Comparison of ENCODE assay signal across 8 mouse cellular contexts in genomic region chr2:164909542-164909941, GRCm38 (mm10). TPM values are rescaled to one million over a fixed set of nuclear protein-coding genes. Genes with fewer than 3 reads are reported as not detected.
A peak's percentile ranks its signal among the peaks of the same experiment; 100 is the strongest.
DNase-seq lines count a peak whose midpoint lies in the region; ATAC-seq and TF ChIP-seq lines count a peak whose summit lies in the region.

No protein-coding gene starts in this region.

- H3K36me3 ChIP-seq in embryonic facial prominence, embryonic 11.5 days (replicated peaks; ENCODE audit: control insufficient read depth, insufficient read depth, low read depth, low read length): peaks cover 35% of the 10 kb centered on the region
- H3K36me3 ChIP-seq in hindbrain, embryonic 11.5 days (ENCODE audit: control insufficient read depth, insufficient read depth, low read length): peaks cover 25% of the 10 kb centered on the region
- peaks cover 51% of the 10 kb centered on the region for H3K36me3 ChIP-seq in limb, embryonic 14.5 days (ENCODE audit: control insufficient read depth, insufficient read depth, low read length)
- H3K36me3 ChIP-seq in midbrain, embryonic 13.5 days: peaks cover 53% of the 10 kb centered on the region

- DNase-seq in left cerebral cortex, adult 2 months (ENCODE audit: extremely low spot score in 1 of 2, low spot score in 2 of 2): no peak
- DNase-seq in left cerebral cortex, postnatal 25 days (ENCODE audit: low spot score in 2 of 2): no peak
- DNase-seq in embryonic facial prominence, embryonic 11.5 days (ENCODE audit: low spot score): peak; percentile 32
- peak; percentile 49 for DNase-seq in hindbrain, embryonic 11.5 days (ENCODE audit: low spot score)
- DNase-seq in limb, embryonic 14.5 days (ENCODE audit: low spot score): no peak
- DNase-seq in left cerebral cortex, adult 9 months (ENCODE audit: low spot score in 2 of 2): no peak
- no peak for DNase-seq in thymus, postnatal 36 days

- ATAC-seq in embryonic facial prominence, embryonic 11.5 days (replicated peaks; ENCODE audit: insufficient number of reproducible peaks, low FRiP score, low TSS enrichment, low read depth): no peak
- ATAC-seq in hindbrain, embryonic 11.5 days (ENCODE audit: low FRiP score): no peak
- ATAC-seq in limb, embryonic 14.5 days (ENCODE audit: low FRiP score, low read depth): no peak
- ATAC-seq in midbrain, embryonic 13.5 days: no peak

- no peaks in the 10 kb centered on the region for H3K4me1 ChIP-seq in embryonic facial prominence, embryonic 11.5 days (ENCODE audit: control insufficient read depth, insufficient read depth, low read length)
- H3K4me1 ChIP-seq in hindbrain, embryonic 11.5 days (replicated peaks; ENCODE audit: control insufficient read depth, insufficient read depth, low read length): peaks cover 6% of the 10 kb centered on the region
- H3K4me1 ChIP-seq in limb, embryonic 14.5 days (ENCODE audit: control insufficient read depth, insufficient read depth, low read length): peaks cover 15% of the 10 kb centered on the region
- peaks cover 28% of the 10 kb centered on the region for H3K4me1 ChIP-seq in midbrain, embryonic 13.5 days (replicated peaks)

- H3K4me2 ChIP-seq in embryonic facial prominence, embryonic 11.5 days (ENCODE audit: low read depth, low read length): no peak overlapping the region
- peak overlapping the region; percentile 69; the same call in 1 of the 2 replicates for H3K4me2 ChIP-seq in hindbrain, embryonic 11.5 days (replicated peaks; ENCODE audit: low read depth, low read length)
- peak overlapping the region; percentile 80 for H3K4me2 ChIP-seq in limb, embryonic 14.5 days (replicated peaks; ENCODE audit: low read depth, low read length, severe bottlenecking)
- peak overlapping the region; percentile 88 for H3K4me2 ChIP-seq in midbrain, embryonic 13.5 days (replicated peaks)

- peaks cover 4% of the 10 kb centered on the region for H3K9me3 ChIP-seq in embryonic facial prominence, embryonic 11.5 days (replicated peaks; ENCODE audit: control insufficient read depth, low read length)
- H3K9me3 ChIP-seq in hindbrain, embryonic 11.5 days (ENCODE audit: control insufficient read depth, low read length): 0 out of 2 replicates have a peak, but pooled peaks cover 4% of the 10 kb centered on the region
- H3K9me3 ChIP-seq in limb, embryonic 14.5 days (ENCODE audit: control insufficient read depth, low read length): peaks cover 5% of the 10 kb centered on the region
- peaks cover 11% of the 10 kb centered on the region for H3K9me3 ChIP-seq in midbrain, embryonic 13.5 days

- peak overlapping the region; percentile 98 for H3K9ac ChIP-seq in embryonic facial prominence, embryonic 11.5 days (replicated peaks; ENCODE audit: low read length)
- no peak overlapping the region for H3K9ac ChIP-seq in hindbrain, embryonic 11.5 days (ENCODE audit: low read depth, low read length)
- H3K9ac ChIP-seq in limb, embryonic 14.5 days (ENCODE audit: low read depth, low read length, severe bottlenecking): no peak overlapping the region; the same call in 1 of the 2 replicates
- H3K9ac ChIP-seq in midbrain, embryonic 13.5 days (replicated peaks): peak overlapping the region; percentile 88

- no peak overlapping the region for H3K27ac ChIP-seq in left cerebral cortex, adult 2 months
- H3K27ac ChIP-seq in embryonic facial prominence, embryonic 11.5 days (replicated peaks; ENCODE audit: low read depth, low read length): no peak overlapping the region
- no peak overlapping the region for H3K27ac ChIP-seq in hindbrain, embryonic 11.5 days (ENCODE audit: low read depth, low read length)
- H3K27ac ChIP-seq in limb, embryonic 14.5 days (replicated peaks; ENCODE audit: low read depth, low read length): no peak overlapping the region
- no peak overlapping the region; the same call in 1 of the 2 replicates for H3K27ac ChIP-seq in midbrain, embryonic 13.5 days

- no peak for TF ChIP-seq POLR2A in limb, embryonic 14.5 days (IDR thresholded peaks at IDR 0.05; ENCODE audit: borderline replicate concordance, extremely low read depth, insufficient read depth, insufficient read length)

- 81% methylated on average over 1 of the region's 1 CpGs for WGBS in embryonic facial prominence, embryonic 11.5 days
- WGBS in hindbrain, embryonic 11.5 days: 59% methylated on average over 1 of the region's 1 CpGs
- 74% methylated on average over 1 of the region's 1 CpGs for WGBS in limb, embryonic 14.5 days
- 86% methylated on average over 1 of the region's 1 CpGs for WGBS in midbrain, embryonic 13.5 days

- intact Hi-C loops in left cerebral cortex, adult 2 months (cut with DNase I): no loop called here
- intact Hi-C loops in left cerebral cortex, postnatal 25 days (cut with DNase I): no loop called here

- no peaks in the 10 kb centered on the region for H3K27me3 ChIP-seq in embryonic facial prominence, embryonic 11.5 days (ENCODE audit: control insufficient read depth, insufficient read depth, low read length)
- no peaks in the 10 kb centered on the region for H3K27me3 ChIP-seq in hindbrain, embryonic 11.5 days (ENCODE audit: control insufficient read depth, insufficient read depth, low read length)
- H3K27me3 ChIP-seq in limb, embryonic 14.5 days (ENCODE audit: control insufficient read depth, insufficient read depth, low read length): no peaks in the 10 kb centered on the region
- H3K27me3 ChIP-seq in midbrain, embryonic 13.5 days: no peaks in the 10 kb centered on the region

- TF ChIP-seq CTCF in left cerebral cortex, adult 2 months (IDR thresholded peaks at IDR 0.05): peak; percentile 36

- peak overlapping the region; percentile 91; the same call in 1 of the 2 replicates for H3K4me3 ChIP-seq in left cerebral cortex, adult 2 months
- peak overlapping the region; percentile 73; the same call in 1 of the 2 replicates for H3K4me3 ChIP-seq in embryonic facial prominence, embryonic 11.5 days (ENCODE audit: low read depth, low read length)
- 0 out of 2 replicates have a peak overlapping the region, but pooled peaks have one; percentile 53 for H3K4me3 ChIP-seq in hindbrain, embryonic 11.5 days (ENCODE audit: low read depth, low read length)
- peak overlapping the region; percentile 82 for H3K4me3 ChIP-seq in limb, embryonic 14.5 days (replicated peaks; ENCODE audit: low read length)
- peak overlapping the region; percentile 87 for H3K4me3 ChIP-seq in midbrain, embryonic 13.5 days (replicated peaks)

RNA-seq across cellular contexts. Expression of gene Zfp335, which starts 2.0 kb away (rescaled TPM):
- 10 to 100 TPM; 27.2 to 28.0 TPM for total RNA-seq in left cerebral cortex, adult 2 months (2021)
- total RNA-seq in left cerebral cortex, postnatal 25 days (2021): 10 to 100 TPM; 24.3 TPM
- 8.0 and 10.0 TPM in 2 replicates for polyA plus RNA-seq in embryonic facial prominence, embryonic 11.5 days (2014; fragmentation: Nextera tagmentation; extraction: Ambion mirVana)
- polyA plus RNA-seq in hindbrain, embryonic 11.5 days (2014; fragmentation: Nextera tagmentation; extraction: Ambion mirVana): 8.6 and 8.8 TPM in 2 replicates
- polyA plus RNA-seq in limb, embryonic 14.5 days (2012; rRNA removed): 37.9 and 48.9 TPM in 2 replicates
- 13.7 and 17.7 TPM in 2 replicates for polyA plus RNA-seq in limb, embryonic 14.5 days (2014; fragmentation: Nextera tagmentation; extraction: Ambion mirVana)
- polyA plus RNA-seq in midbrain, embryonic 13.5 days (2015; fragmentation: Nextera tagmentation; extraction: Ambion mirVana): 13.5 and 15.1 TPM in 2 replicates

RNA-seq across cellular contexts. Expression of gene Pcif1, which starts 30.4 kb away (rescaled TPM):
- total RNA-seq in left cerebral cortex, adult 2 months (2021): 10 to 100 TPM; 44.8 to 48.8 TPM
- 10 to 100 TPM; 36.8 to 39.8 TPM for total RNA-seq in left cerebral cortex, postnatal 25 days (2021)
- polyA plus RNA-seq in embryonic facial prominence, embryonic 11.5 days (2014; fragmentation: Nextera tagmentation; extraction: Ambion mirVana): 57.1 and 68.6 TPM in 2 replicates
- polyA plus RNA-seq in hindbrain, embryonic 11.5 days (2014; fragmentation: Nextera tagmentation; extraction: Ambion mirVana): 58.1 and 60.0 TPM in 2 replicates
- 40.5 and 48.6 TPM in 2 replicates for polyA plus RNA-seq in limb, embryonic 14.5 days (2012; rRNA removed)
- polyA plus RNA-seq in limb, embryonic 14.5 days (2014; fragmentation: Nextera tagmentation; extraction: Ambion mirVana): 66.4 and 73.0 TPM in 2 replicates
- 98.1 and 108 TPM in 2 replicates for polyA plus RNA-seq in midbrain, embryonic 13.5 days (2015; fragmentation: Nextera tagmentation; extraction: Ambion mirVana)

RNA-seq across cellular contexts. Expression of gene Mmp9, which starts 31.0 kb away (rescaled TPM):
- total RNA-seq in left cerebral cortex, adult 2 months (2021): 1 to 10 TPM; 1.4 TPM
- 1 to 10 TPM; 1.9 to 2.0 TPM for total RNA-seq in left cerebral cortex, postnatal 25 days (2021)
- 1.5 and 1.6 TPM in 2 replicates for polyA plus RNA-seq in embryonic facial prominence, embryonic 11.5 days (2014; fragmentation: Nextera tagmentation; extraction: Ambion mirVana)
- polyA plus RNA-seq in hindbrain, embryonic 11.5 days (2014; fragmentation: Nextera tagmentation; extraction: Ambion mirVana): 1.3 TPM in 2 replicates
- 16.7 and 20.3 TPM in 2 replicates for polyA plus RNA-seq in limb, embryonic 14.5 days (2012; rRNA removed)
- 13.6 and 19.1 TPM in 2 replicates for polyA plus RNA-seq in limb, embryonic 14.5 days (2014; fragmentation: Nextera tagmentation; extraction: Ambion mirVana)
- 17.2 and 19.5 TPM in 2 replicates for polyA plus RNA-seq in midbrain, embryonic 13.5 days (2015; fragmentation: Nextera tagmentation; extraction: Ambion mirVana)

RNA-seq across cellular contexts. Expression of gene Slc12a5, which starts 51.1 kb away (rescaled TPM):
- total RNA-seq in left cerebral cortex, adult 2 months (2021): 100 to 1,000 TPM; 575 to 581 TPM
- 100 to 1,000 TPM; 546 to 551 TPM for total RNA-seq in left cerebral cortex, postnatal 25 days (2021)
- 0.94 and 1.4 TPM in 2 replicates for polyA plus RNA-seq in embryonic facial prominence, embryonic 11.5 days (2014; fragmentation: Nextera tagmentation; extraction: Ambion mirVana)
- polyA plus RNA-seq in hindbrain, embryonic 11.5 days (2014; fragmentation: Nextera tagmentation; extraction: Ambion mirVana): 7.4 and 7.5 TPM in 2 replicates
- 6.9 and 7.0 TPM in 2 replicates for polyA plus RNA-seq in limb, embryonic 14.5 days (2012; rRNA removed)
- 0.72 and 0.88 TPM in 2 replicates for polyA plus RNA-seq in limb, embryonic 14.5 days (2014; fragmentation: Nextera tagmentation; extraction: Ambion mirVana)
- 19.7 and 20.2 TPM in 2 replicates for polyA plus RNA-seq in midbrain, embryonic 13.5 days (2015; fragmentation: Nextera tagmentation; extraction: Ambion mirVana)

RNA-seq across cellular contexts. Expression of gene Pltp, which starts 52.0 kb away (rescaled TPM):
- total RNA-seq in left cerebral cortex, adult 2 months (2021): 10 to 100 TPM; 78.1 to 82.4 TPM
- total RNA-seq in left cerebral cortex, postnatal 25 days (2021): 10 to 100 TPM; 77.5 to 82.0 TPM
- polyA plus RNA-seq in embryonic facial prominence, embryonic 11.5 days (2014; fragmentation: Nextera tagmentation; extraction: Ambion mirVana): 41.8 and 50.2 TPM in 2 replicates
- polyA plus RNA-seq in hindbrain, embryonic 11.5 days (2014; fragmentation: Nextera tagmentation; extraction: Ambion mirVana): 62.2 and 67.6 TPM in 2 replicates
- 45.5 and 55.3 TPM in 2 replicates for polyA plus RNA-seq in limb, embryonic 14.5 days (2012; rRNA removed)
- 51.1 and 56.2 TPM in 2 replicates for polyA plus RNA-seq in limb, embryonic 14.5 days (2014; fragmentation: Nextera tagmentation; extraction: Ambion mirVana)
- 69.1 and 96.1 TPM in 2 replicates for polyA plus RNA-seq in midbrain, embryonic 13.5 days (2015; fragmentation: Nextera tagmentation; extraction: Ambion mirVana)

Comparison
In these comparisons a context has a peak if more than half of its experiments do, and no peak if none do; other contexts are left out.
1. DNase-seq: peak in embryonic facial prominence, embryonic 11.5 days (single experiment) and hindbrain, embryonic 11.5 days (single experiment); none in left cerebral cortex, adult 2 months (0 of 2), left cerebral cortex, postnatal 25 days (0 of 2), limb, embryonic 14.5 days (single experiment), left cerebral cortex, adult 9 months (0 of 2) and thymus, postnatal 36 days (0 of 2).
2. H3K9ac ChIP-seq: peak in embryonic facial prominence, embryonic 11.5 days (single experiment) and midbrain, embryonic 13.5 days (single experiment); none in hindbrain, embryonic 11.5 days (single experiment) and limb, embryonic 14.5 days (single experiment).
3. Peak in every context shown above with its lines, with median percentiles within 50 percentile points of each other: H3K4me3 ChIP-seq.